Mouse (Mus musculus) spleen, adult 12 weeks (tissue): ENCODE data around the gene Slc6a17.

Experiments used
- DNase-seq: peaks from one replicate; pipeline ENCODE4 v3.0.0; 2022; ENCODE audit warnings: low spot score

Slc6a17 gene

DNA sequence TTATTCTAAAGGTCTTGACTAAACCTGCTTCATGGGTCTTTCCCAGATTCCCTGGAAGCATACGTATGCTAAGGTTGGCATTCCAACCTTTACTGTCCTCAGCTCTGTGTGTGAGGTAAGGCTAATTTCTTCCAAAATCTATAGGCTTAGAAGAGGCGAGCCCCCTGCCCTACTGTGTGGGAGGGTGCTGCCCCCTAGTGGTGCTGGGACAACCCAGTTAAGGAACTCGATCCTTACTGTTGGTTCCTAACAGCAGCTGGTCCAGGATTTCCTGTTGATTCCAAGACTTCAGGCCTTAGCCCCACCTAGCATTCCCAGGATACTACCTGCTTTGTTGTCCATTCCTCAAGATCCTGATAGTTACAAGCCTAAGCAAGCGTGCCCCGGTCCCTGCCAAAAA is 55.7 kb downstream of the Slc6a17 start:
- peak; percentile 13 for DNase-seq

DNA sequence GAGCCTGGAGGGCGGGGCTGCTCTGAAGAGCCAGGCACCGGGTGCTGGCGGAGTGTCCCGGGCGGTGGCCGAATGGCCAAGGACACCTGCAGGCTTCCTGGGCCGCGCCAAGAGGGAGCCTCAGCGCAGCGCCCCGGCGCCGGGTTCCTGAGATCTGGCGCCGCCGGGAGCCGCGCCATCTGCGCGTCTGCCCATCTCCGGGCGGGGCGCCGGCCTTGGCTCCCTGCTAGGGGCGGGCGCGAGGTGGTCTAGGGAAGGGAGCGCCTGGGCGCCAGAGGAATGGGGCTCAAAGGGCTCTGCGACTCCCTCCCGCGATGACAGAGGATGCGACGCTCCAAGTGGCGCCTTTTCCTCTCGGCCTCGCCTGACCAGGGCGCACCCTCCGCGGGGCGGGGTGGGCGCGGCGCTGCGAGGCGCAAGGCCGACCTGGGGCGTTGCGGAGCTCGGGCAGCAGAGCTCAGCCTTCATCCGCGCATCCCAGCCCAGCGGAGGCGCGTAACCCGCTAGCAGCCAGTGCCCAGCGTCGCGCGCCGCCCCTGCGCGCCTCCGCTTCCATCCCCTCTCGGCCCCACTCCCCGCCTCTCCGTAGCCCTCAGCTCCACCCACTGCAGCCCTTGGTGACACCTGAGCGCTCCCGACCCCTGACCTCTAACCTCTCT is 57.9 kb downstream of the Slc6a17 start:
- DNase-seq, result no peak

DNA sequence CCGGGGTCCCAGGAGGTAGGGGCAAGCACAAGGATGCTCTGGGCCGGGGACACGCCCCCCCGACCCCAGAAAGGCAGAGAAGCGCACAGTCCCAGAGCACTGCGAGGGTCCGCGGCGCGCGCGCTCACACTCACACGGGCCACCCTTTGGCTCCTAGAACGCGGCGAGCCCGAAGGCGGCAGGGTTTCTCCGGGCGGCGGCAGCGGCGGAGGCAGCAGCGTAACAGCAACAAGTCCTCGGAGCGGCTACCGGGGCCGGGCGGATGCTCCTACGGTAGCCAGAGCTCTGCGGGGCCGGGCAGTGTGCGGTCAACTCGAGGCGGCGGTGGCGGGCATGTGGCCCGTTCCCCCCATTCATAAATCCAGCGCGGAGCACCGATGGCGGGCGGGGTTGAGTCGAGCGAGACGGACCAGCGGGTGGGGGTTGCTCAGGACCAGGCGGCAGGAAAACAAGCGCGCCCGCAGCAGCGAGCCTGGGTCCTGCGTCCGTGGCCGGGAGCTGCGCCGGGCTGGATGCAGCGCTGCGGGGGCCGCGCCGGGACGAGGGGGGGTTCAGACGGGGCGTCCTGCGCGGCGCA is 58.5 kb downstream of the Slc6a17 start, which contains the start of gene Kcnc4:
TSS of gene Kcnc4 (minus strand) at position 357 of the 577 bp plus-strand sequence.
- DNase-seq, result no peak

DNA sequence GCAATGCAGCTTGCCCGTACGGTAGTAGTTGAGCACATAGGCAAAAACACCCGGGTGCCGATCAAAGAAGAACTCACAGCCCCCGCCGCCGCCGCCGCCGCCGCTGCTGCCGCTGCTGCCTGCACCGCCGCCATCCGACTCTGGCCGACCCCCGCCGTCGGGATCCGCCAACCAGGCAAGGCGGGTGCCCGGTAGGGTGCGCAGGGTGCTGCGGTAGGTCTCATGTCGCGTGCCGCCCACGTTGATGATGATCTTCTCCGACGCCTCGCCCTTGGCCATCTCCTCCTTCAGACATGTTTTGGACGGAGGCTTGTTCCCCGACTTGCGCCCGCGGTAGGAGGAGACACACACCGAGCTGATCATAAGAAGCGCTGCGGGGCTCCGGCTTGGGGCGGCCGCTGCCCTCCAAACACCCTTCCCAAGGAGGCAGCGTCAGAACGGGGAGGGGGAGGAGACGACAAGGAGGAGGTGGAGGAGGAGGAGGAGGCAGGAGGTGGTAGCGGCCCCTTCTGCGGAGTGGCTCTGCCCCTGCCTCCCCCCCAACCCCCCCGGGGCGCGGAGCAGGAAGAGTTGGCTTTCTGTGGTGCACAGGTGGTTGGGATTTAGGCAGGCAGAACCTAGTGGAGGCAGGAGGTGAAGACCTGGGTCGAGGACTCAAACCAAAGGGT is 59.2 kb downstream of the Slc6a17 start:
- DNase-seq, result no peak

DNA sequence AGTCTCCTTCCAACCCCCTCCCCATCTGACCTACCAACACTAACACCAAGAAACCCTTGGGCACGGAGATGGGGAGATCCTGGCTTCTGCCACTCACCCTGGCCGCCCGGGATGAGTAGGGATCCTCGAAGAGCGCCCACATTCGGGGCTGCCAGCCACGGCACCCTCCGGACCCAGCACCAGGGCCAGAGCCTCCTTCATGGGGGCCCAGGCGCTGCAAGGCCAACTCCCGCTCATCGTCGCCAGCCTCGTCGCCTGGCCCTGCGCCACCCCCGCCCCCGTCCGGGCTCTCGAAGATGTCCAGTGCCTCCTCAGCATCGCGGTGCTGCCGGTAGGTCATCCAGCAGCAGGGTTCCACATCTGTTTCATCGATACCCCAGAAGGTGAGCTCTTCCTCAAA is 59.7 kb downstream of the Slc6a17 start:
- no peak for DNase-seq

DNA sequence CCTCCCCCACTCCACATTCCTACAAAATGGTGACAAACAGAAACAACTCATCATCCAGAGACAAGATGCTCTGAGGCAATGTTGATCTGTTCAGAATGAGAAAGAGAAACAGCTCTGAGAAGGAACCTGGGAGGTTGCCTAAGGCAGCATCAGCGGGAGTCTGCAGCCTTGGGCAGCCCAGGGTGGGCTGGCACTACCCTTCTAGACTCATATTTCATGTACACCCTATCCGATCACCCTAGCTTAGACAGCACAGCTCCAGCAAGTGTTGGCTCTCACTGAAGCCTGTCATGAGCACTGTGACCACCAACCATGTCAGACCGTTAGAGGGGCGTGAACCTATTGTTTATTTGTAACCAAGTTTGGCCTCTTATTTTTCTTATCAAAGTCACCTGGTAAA is 63.5 kb downstream of the Slc6a17 start:
- no peak for DNase-seq

DNA sequence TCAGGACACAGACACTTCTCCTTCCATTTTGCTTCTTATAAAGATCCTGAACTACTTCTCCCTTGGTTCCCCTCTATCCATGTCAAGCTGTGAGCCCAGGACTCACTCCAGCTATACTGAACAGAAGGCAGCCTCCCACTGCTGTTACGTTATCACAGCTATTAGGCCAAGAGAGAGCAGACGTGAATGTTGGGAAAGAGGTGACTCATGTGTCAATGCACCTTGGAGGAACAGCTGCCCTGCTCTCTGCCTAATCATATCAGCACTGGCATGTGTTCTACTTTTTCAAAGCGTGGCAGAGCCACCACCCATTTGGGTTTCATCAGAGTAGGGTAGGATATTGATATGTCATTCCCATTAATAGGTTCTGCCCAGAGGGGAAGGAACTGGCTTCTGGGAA is 71.0 kb downstream of the Slc6a17 start:
- DNase-seq, result no peak

DNA sequence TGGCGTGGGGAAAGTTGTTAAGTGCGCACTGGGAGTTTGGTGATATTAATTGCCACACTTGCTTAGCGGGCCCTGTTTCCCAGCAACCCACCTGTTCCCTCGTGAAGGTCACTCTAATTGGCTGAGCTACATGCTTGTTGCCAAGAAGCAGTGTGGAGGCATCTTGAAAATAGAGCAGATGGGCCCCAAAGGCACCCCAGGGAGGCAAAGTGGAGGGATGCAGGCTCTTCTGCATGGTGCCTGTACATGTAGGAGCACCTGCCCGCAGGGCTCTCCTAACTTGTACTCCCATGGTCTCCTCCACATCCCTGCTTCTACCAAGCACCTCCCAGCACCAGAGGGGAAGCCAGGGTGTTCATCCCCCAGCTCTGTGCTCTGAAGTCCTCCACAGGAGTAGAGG is 74.0 kb downstream of the Slc6a17 start:
- no peak for DNase-seq

DNA sequence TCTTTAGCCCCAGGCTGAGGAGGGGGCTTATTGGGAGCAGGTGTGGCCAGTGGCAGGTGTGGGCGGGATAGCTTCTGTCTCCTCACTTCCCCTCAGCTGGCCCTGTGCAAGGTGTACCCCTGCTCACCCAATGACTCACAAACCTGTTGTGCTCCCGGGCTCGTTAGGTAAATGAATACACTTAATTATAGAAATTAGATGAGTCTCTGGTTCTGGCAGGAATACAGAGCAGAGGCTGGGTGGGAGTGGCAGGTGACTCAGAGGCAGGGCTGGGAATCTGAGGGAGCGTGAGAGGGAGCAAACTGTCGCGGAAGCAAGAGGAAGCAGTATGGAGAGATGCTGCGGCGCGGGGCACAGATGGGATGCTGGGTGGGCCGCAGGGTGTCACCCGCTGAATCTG is 75.6 kb downstream of the Slc6a17 start:
- no peak for DNase-seq

DNA sequence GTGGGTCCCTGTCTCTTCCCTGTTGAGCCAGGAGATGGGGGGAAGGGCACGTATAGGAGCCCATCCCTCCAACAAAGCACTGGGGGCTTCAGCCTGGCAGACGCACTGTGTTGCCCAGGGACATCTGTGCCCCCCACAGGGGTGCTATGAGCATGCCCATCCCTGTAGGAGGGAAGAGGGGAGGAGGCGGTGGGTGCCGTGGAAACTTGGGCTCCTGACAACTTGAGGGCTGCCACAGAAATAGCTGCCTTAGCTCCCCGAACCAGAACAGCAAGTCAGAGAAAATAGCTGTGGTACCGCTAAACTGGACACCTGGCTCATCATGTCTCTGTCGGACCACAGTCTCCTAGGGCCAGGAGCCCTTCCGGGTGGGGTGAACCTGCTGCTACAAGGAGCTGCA is 76.5 kb downstream of the Slc6a17 start:
- DNase-seq, result no peak

DNA sequence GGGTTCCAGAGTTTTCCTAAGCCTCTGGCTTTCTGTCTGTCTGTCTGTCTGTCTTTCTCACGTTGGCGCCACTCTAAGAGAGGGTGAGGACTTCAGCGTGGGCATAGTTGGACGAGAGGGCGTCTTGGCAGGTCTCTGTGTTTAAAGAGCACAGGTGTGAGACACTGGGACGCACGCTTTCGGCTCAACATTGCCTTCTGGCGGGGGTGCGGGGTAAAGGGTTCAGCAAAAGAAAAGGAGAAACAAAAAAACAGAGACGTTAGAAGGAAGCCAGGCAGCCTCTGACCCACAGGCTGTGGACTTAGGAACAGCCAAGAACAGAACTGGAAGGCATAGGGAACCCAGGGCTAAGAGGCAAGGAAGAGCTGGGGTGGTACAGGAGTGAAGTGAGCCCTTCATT is 78.5 kb downstream of the Slc6a17 start:
- DNase-seq, result no peak

DNA sequence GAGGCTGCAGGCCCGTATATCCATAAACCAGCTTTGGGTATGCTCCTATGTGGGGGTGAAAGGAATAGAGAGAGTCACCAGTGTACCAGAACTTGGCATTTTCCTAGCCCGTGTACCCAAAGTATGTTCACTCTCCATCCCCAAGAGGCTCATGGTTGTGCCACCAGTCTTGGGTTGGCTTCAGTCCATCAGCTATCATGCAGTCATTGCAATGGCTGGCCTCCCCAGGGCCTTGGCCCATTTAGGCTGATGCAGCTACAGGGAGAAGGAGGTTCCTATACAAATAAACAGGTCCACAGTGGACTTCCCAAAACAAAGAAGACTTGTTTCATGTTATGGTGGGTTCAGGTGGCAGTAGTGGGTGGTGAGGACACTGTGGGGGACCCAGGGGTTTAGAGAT is 80.2 kb downstream of the Slc6a17 start:
- DNase-seq, result no peak

DNA sequence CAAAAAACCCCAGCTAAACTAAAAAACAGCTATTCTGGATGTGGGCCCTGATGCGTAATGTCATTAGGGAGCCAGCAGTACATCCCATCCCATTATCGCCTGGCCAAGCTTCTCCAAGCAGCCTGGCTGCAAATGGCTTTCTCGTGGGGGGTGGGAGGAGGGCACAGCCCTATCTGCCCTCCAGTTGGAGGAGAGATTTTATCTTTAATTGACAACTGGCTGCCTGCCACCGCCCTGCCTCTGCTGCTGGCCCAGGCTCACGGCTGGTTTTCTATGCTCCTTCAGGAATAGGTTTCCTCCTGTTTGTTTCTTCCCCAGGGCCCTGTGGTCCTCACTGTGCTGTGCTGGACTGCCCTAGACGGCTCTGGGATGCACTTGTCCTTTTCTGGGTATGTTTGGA is 81.4 kb downstream of the Slc6a17 start:
- no peak for DNase-seq

DNA sequence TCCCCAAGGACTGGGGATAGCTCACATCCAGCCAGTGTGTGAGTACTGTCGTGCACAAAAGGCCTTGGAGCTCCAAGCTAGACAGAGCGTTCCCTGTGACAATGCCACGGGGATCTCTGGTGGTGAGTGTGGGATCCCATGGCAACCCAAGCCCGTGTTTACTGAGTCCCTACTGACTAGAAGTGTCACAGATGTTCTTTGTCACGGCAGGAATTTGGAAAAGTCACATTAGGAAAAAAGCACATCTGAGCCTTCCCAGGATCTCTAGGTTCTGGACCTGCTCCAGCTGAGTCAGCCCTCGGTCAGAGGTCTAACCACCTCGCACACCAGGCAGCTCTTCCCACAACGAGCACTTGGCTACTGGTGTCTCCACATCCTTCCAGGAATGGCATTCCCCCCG is 84.2 kb downstream of the Slc6a17 start:
- no peak for DNase-seq

DNA sequence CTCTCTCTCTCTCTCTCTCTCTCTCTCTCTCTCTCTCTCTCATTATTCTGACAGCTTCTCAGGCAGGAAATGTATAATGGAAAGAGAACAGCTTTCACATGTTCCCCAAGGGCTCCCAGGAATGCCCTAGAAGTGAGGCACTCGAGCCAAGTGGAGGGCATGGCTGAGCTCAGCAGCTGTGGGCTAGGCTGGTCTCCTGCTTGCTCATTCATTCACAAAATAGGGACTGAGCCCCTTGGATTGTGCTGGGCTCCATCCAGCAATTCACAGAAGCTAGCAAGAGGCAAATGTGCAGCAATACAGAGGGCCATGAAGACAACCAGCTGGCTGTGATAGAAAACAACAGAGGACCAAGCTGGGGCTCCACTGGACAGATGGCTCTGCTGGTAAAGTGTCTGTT is 86.5 kb downstream of the Slc6a17 start:
- DNase-seq, result no peak

DNA sequence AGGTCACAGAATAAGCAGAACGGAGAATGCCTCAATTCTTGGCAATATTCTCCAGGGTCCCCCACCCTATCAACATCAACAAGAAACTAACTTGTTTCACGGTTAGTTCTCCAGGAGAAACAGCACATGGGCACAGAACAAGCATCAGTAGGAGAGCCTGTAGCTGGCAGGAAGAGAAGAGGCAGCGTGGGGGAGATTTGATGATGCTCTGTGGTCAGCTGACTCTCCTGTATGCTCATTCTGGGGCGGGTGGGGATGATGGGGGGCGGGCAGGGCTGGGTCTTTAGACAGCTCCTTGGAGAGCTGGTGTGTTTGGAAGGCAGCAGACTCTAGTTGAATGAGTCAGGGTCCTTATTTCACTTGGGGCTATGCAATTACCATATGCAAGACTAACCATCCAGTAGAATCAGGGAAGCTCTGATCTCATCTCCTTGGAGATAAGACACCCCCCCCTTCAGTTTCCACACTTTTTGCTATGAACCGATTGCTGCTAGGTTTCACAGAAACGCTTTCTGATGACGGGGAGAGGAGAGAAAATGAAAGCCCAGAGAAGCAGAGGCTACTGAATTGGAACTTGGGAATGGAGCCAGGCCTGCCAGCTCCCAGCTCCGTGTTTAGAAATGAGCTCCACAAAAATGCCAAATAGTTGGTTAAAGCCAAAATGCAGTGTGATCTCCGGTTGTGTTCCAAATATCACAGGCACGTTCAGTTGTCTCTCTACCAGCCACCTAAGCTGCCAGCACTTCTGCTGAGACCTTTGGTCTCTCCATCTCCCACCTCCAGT is 93.4 kb downstream of the Slc6a17 start:
- no peak for DNase-seq

DNA sequence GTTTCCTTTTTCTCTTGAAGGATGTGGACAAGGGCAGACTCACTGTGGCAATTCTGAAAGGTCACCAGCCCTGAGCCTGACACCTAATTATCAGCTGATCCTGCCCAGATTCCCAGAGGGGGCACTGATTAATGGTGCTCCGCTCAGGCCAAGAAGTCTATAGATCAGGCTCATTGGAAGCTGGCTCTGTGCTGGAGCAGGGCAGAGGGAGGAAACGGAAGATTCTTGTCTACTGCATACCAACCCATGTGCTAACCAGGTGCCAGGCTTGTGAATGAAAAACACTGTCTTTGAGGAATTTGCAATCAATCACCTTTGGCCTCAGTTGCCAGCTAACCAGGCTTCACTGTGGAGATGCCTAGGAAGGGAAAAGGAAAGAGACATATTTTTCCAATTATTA is 97.7 kb downstream of the Slc6a17 start:
- DNase-seq, result no peak
